Mouse (Mus musculus): ENCODE data around the gene Ltk. TPM values are rescaled to one million over a fixed set of nuclear protein-coding genes. Genes with fewer than 3 reads are reported as not detected.
"Not testable (repeated sequence)": the region's sequence is repeated elsewhere in the genome, so short reads cannot be mapped to it uniquely, and the experiment has no call there.

Gene Ltk
- polyA plus RNA-seq, 1 experiment from 2014 or later, result 1.4 TPM

GRCm38 (mm10) chr2:119737124-119737523 lies 23.1 kb downstream of the Ltk start:
- no peaks in the 10 kb centered on the region; the same call in 1 of the 2 replicates for H3K27me3 ChIP-seq
- no peak for ATAC-seq (ENCODE audit: borderline replicate concordance, extremely low read depth, low FRiP score, low TSS enrichment)
- H3K27ac ChIP-seq, result no peak overlapping the region
- peaks cover 6% of the 10 kb centered on the region for H3K4me1 ChIP-seq
- no peaks in the 10 kb centered on the region for H3K9me3 ChIP-seq
- no peak overlapping the region for H3K9ac ChIP-seq
- H3K4me2 ChIP-seq, result no peak overlapping the region
- WGBS, result 14% methylated on average over 12 of the region's 12 CpGs
- peaks cover 20% of the 10 kb centered on the region for H3K36me3 ChIP-seq
- H3K4me3 ChIP-seq, result no peak overlapping the region

DNA sequence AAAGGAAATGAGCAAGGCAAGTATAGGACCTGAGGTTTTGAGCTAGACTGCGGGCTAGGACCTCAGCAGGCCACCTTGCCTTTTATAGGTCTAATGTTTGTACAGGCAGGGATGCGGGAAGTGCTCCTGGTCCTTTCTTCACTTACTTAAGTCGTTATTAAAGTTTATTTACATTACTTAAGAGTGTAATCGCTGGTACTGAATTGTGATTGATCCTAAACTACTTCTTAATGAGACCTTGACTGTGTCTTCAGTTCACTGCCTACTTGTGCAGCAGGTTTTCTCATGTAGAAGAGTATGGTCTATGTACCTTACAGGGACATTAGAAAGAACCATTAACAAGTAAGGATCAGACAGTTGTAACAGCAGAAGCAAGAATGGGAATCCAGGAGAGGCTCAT lies 29.5 kb downstream of the Ltk start:
- Histone ChIP-seq H3K4me1 (no peaks in the 10 kb centered on the region), H3K27me3 (no peaks in the 10 kb centered on the region), H3K4me3 (no peak overlapping the region), H3K36me3 (peaks cover 81% of the 10 kb centered on the region), H3K9me3 (no peaks in the 10 kb centered on the region), H3K4me2 (no peak overlapping the region), H3K9ac (no peak overlapping the region), H3K27ac (no peak overlapping the region)
- ATAC-seq (ENCODE audit: borderline replicate concordance, extremely low read depth, low FRiP score, low TSS enrichment), result no peak
- 72% methylated on average over 4 of the region's 4 CpGs for WGBS

DNA sequence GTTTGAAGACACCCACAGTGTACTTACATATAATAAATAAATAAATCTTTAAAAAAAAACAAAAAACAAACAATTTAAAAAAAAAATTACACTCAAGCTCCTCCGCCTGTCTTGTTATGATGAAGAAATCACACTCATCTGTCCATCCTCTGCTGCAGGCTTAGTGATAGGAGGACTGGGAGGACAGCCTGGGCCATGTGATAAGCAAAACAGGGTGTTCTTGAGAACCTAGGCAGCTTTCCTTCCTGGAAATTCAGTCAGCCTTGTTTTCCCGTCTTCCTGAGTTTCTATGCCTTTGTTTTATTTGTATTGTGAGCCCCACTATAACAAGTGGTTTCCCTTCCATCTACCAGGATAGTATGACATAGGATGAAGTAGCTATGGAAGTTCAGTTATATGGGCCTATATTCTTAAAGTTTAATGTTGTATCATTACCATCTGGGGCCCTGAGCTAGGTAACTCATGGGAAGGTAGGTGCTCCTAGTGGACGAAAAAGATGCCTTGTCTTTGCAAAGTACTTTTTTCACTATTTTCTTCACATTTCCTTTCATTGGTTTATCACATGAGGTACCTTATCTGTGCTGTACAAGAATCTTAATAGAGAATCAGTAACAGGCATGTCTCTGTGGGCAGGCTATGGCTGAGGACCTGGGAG lies 32.3 kb downstream of the Ltk start:
- no peaks in the 10 kb centered on the region for H3K9me3 ChIP-seq
- no peak overlapping the region for H3K4me3 ChIP-seq
- no peak overlapping the region for H3K4me2 ChIP-seq
- no peaks in the 10 kb centered on the region for H3K4me1 ChIP-seq
- H3K9ac ChIP-seq, result no peak overlapping the region
- H3K27me3 ChIP-seq, result no peaks in the 10 kb centered on the region
- 89% methylated on average over 3 of the region's 3 CpGs for WGBS
- peaks cover 90% of the 10 kb centered on the region for H3K36me3 ChIP-seq
- no peak for ATAC-seq (ENCODE audit: borderline replicate concordance, extremely low read depth, low FRiP score, low TSS enrichment)
- no peak overlapping the region for H3K27ac ChIP-seq

DNA sequence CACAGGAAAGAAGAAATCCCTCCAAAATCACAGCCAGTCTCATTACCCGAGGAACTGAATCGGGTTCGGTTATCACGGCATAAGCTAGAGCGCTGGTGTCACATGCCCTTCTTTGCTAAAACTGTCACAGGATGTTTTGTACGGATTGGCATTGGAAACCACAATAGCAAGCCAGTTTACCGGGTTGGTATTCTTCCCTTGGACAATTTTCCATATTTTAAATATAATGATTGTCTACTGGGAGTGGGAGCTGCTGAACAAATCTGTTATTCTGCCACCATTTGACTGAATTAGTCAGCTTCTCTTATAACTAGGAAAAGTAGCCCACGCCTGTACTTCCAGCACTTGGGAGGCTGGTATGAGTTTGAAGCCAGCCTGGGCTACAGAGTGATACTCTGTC lies 39.2 kb downstream of the Ltk start:
- Histone ChIP-seq H3K27me3 (no peaks in the 10 kb centered on the region), H3K9ac (no peak overlapping the region), H3K36me3 (peaks cover 79% of the 10 kb centered on the region), H3K4me3 (no peak overlapping the region), H3K4me1 (no peaks in the 10 kb centered on the region), H3K4me2 (no peak overlapping the region), H3K9me3 (no peaks in the 10 kb centered on the region), H3K27ac (no peak overlapping the region)
- 95% methylated on average over 8 of the region's 8 CpGs for WGBS
- ATAC-seq (ENCODE audit: borderline replicate concordance, extremely low read depth, low FRiP score, low TSS enrichment), result no peak

DNA sequence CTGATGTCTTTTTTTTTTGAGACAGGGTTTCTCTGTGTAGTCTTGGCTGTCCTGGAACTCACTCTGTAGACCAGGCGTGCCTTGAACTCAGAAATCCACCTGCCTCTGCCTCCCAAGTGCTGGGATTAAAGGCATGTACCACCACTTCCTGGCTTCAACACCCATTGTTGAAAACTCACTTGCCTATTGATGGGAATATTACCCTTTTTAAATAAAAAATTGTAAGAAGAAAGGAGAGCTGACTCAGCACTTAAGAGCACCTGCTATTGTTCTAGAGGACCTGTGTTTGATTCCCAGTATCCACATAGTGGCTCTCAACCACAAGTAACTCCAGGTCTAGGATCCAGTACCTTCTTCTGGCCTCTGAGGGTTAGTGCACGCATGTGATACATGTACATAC lies 44.4 kb downstream of the Ltk start:
- not testable (repeated sequence) for H3K4me2 ChIP-seq; ATAC-seq (ENCODE audit: borderline replicate concordance, extremely low read depth, low FRiP score, low TSS enrichment); H3K4me1 ChIP-seq; H3K9me3 ChIP-seq; H3K27me3 ChIP-seq; H3K4me3 ChIP-seq; H3K9ac ChIP-seq; H3K27ac ChIP-seq
- peaks cover 61% of the 10 kb centered on the region for H3K36me3 ChIP-seq
- 84% methylated on average over 2 of the region's 2 CpGs for WGBS

- Histone ChIP-seq H3K9ac (no peak overlapping the region), H3K27ac (no peak overlapping the region), H3K27me3 (no peaks in the 10 kb centered on the region), H3K9me3 (no peaks in the 10 kb centered on the region), H3K4me1 (no peaks in the 10 kb centered on the region), H3K36me3 (peaks cover 61% of the 10 kb centered on the region), H3K4me3 (no peak overlapping the region), H3K4me2 (no peak overlapping the region)
- 89% methylated on average over 3 of the region's 3 CpGs for WGBS
- no peak for ATAC-seq (ENCODE audit: borderline replicate concordance, extremely low read depth, low FRiP score, low TSS enrichment)
Observed at GRCm38 (mm10) chr2:119710011-119710410, 50.2 kb downstream of the Ltk start.

- Histone ChIP-seq H3K27me3 (no peaks in the 10 kb centered on the region), H3K9me3 (no peaks in the 10 kb centered on the region), H3K4me3 (no peak overlapping the region), H3K4me1 (no peaks in the 10 kb centered on the region), H3K27ac (no peak overlapping the region), H3K9ac (no peak overlapping the region), H3K4me2 (no peak overlapping the region), H3K36me3 (peaks cover 55% of the 10 kb centered on the region)
- WGBS, result 73% methylated on average over 3 of the region's 3 CpGs
- ATAC-seq (ENCODE audit: borderline replicate concordance, extremely low read depth, low FRiP score, low TSS enrichment), result no peak
Observed at GRCm38 (mm10) chr2:119707676-119708075, 52.6 kb downstream of the Ltk start.

DNA sequence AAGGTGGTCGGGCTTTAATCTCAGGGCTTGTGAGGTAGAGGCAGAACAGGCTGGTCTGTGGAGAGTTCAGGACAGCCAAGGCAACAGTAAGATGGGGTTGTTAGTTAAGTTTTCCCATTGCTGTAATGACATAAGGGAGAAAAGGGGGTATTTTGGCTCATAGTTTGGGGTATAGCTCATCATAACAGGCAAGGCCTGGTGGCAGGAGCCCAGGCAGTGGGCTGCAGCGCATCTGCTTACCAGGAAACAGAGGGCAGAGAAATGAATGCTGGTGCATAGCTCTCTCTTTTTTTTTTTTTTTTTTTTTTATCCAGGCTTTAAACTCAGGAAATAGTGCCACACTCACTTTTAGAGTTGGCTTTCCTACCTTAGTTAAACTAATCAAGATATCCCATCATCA lies 57.1 kb downstream of the Ltk start:
- no peak overlapping the region for H3K9ac ChIP-seq
- H3K27me3 ChIP-seq, result no peaks in the 10 kb centered on the region
- H3K9me3 ChIP-seq, result no peaks in the 10 kb centered on the region
- H3K27ac ChIP-seq, result no peak overlapping the region
- H3K4me2 ChIP-seq, result no peak overlapping the region
- peaks cover 28% of the 10 kb centered on the region for H3K36me3 ChIP-seq
- no peak for ATAC-seq (ENCODE audit: borderline replicate concordance, extremely low read depth, low FRiP score, low TSS enrichment)
- no peak overlapping the region for H3K4me3 ChIP-seq
- H3K4me1 ChIP-seq, result no peaks in the 10 kb centered on the region
- WGBS, result 92% methylated on average over 2 of the region's 2 CpGs

Other genes with a start within 250 kb of the Ltk start
- 0.21 and 0.60 TPM in 2 replicates for gene Exd1, start 212.8 kb downstream of the Ltk start, polyA plus RNA-seq (2015; fragmentation: Nextera tagmentation; extraction: Ambion mirVana)
- gene Chp1, start 212.7 kb downstream of the Ltk start, polyA plus RNA-seq (2015; fragmentation: Nextera tagmentation; extraction: Ambion mirVana), result 61.1 and 62.2 TPM in 2 replicates
- gene Nusap1, start 142.1 kb downstream of the Ltk start, polyA plus RNA-seq (2015; fragmentation: Nextera tagmentation; extraction: Ambion mirVana), result 81.9 and 85.9 TPM in 2 replicates
- 27.9 and 29.5 TPM in 2 replicates for gene Oip5, start 142.0 kb downstream of the Ltk start, polyA plus RNA-seq (2015; fragmentation: Nextera tagmentation; extraction: Ambion mirVana)
- 39.0 and 39.5 TPM in 2 replicates for gene Ndufaf1, start 97.6 kb downstream of the Ltk start, polyA plus RNA-seq (2015; fragmentation: Nextera tagmentation; extraction: Ambion mirVana)
- 31.0 and 33.9 TPM in 2 replicates for gene Rtf1, start 85.4 kb downstream of the Ltk start, polyA plus RNA-seq (2015; fragmentation: Nextera tagmentation; extraction: Ambion mirVana)
- 1.6 and 2.4 TPM in 2 replicates for gene Itpka, start 18.1 kb downstream of the Ltk start, polyA plus RNA-seq (2015; fragmentation: Nextera tagmentation; extraction: Ambion mirVana)
- 30.4 and 31.7 TPM in 2 replicates for gene Rpap1, start 27.1 kb upstream of the Ltk start, polyA plus RNA-seq (2015; fragmentation: Nextera tagmentation; extraction: Ambion mirVana)
- 21.4 and 21.6 TPM in 2 replicates for gene Tyro3, start 37.3 kb upstream of the Ltk start, polyA plus RNA-seq (2015; fragmentation: Nextera tagmentation; extraction: Ambion mirVana)
- gene Mga, start 136.8 kb upstream of the Ltk start, polyA plus RNA-seq (2015; fragmentation: Nextera tagmentation; extraction: Ambion mirVana), result 22.8 and 27.5 TPM in 2 replicates
- gene Mapkbp1, start 212.3 kb upstream of the Ltk start, polyA plus RNA-seq (2015; fragmentation: Nextera tagmentation; extraction: Ambion mirVana), result 2.6 and 3.0 TPM in 2 replicates

All from lung, embryonic 15.5 days (tissue).